Mouse (Mus musculus) bone marrow macrophage, adult 2 months (primary cell): Measurements from ENCODE around the gene Ctnnd2.

Experiments
- CTCF ChIP-seq: IDR thresholded peaks from 2 replicates; pipeline ENCODE4 v1.5.1; 2012; ENCODE audit warnings: low read depth, mild to moderate bottlenecking, low read length, moderate library complexity
- POLR2A ChIP-seq: IDR thresholded peaks from 2 replicates; pipeline ENCODE4 v1.6.1; 2012; ENCODE audit warnings: mild to moderate bottlenecking, low read depth, low read length, borderline replicate concordance

- TF ChIP-seq CTCF (no peak), POLR2A (no peak)
These were observed 20.2 kb upstream of the Ctnnd2 start for GRCm38 (mm10) chr15:30152176-30152575.
